In the genomic region with DNA sequence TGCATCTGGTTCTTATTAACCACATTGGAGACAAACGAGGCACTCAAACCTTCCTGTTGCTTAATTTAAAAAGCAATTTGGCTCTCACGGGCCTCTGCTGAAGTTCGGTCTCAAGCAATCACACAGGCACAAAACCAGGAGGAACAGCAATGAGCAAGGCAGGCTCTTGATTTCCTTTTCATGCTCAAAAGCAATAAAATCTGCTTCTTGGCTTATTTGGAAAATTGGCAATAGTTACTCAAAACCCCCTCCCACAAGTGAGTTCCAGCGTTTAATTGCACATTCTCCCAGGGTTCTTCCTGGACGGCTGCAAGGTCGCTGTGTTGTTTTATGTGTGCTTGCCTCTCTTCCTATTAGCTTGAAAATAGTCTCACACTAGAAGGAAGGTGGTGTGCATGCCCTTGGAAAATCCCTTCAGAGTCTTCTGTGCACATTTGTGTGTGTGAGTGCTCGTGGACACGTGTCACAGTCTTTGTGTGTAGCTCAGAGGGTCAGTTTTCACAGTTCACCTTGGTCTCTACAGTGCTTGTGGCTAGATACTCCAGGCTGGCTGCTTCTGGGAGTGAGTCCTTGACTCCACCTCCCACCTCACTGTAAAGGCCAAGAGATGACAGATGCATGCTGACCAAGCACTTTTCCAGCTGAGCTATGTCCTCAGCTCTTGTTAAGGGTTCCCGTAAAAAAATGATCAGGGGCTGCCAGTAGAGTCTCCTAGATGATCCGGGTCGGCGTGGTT, we compare ENCODE assay signal across 10 mouse cellular contexts. TPM values are rescaled to one million over a fixed set of nuclear protein-coding genes. Genes with fewer than 3 reads are reported as not detected.
DNase-seq lines count a peak whose midpoint lies in the region; ATAC-seq and TF ChIP-seq lines count a peak whose summit lies in the region.
"Had no signal": no experiment of that assay in that cellular context is flagged by ENCODE, and none has a peak within 500 bp of the region (broad histone marks: within the 10 kb centered on the region; RNA-seq: fewer than 3 reads in every experiment).

No protein-coding gene starts in this region.

- DNase-seq in kidney, adult 8-10 months, result no peak
- peak; percentile 74 for DNase-seq in NIH3T3 (ENCODE audit: low read depth)
- DNase-seq in adrenal gland, postnatal 36 days, result peak; percentile 46 to 55
- DNase-seq in limb, embryonic 11.5 days (ENCODE audit: low spot score), result peak; percentile 70
- no peak for DNase-seq in spleen, postnatal 14 days (ENCODE audit: low spot score in 2 of 2)
- DNase-seq in hindbrain, postnatal 0 days (ENCODE audit: low spot score), result no peak
- DNase-seq: left cerebral cortex, postnatal 4 days had no signal

- H3K9me3 ChIP-seq in kidney, embryonic 14.5 days (ENCODE audit: control insufficient read depth, low read length), result no peaks in the 10 kb centered on the region
- H3K9me3 ChIP-seq in limb, embryonic 11.5 days (ENCODE audit: control insufficient read depth, low read length), result no peaks in the 10 kb centered on the region
- H3K9me3 ChIP-seq in hindbrain, postnatal 0 days (ENCODE audit: low read length), result no peaks in the 10 kb centered on the region
- H3K9me3 ChIP-seq: hindbrain, embryonic 15.5 days had no signal

- 41% methylated on average over 12 of the region's 12 CpGs for WGBS in kidney, embryonic 14.5 days
- 18% methylated on average over 12 of the region's 12 CpGs for WGBS in limb, embryonic 11.5 days
- 63% methylated on average over 12 of the region's 12 CpGs for WGBS in hindbrain, postnatal 0 days

- ATAC-seq in kidney, embryonic 14.5 days (ENCODE audit: low FRiP score, low TSS enrichment), result no peak; the same call in 1 of the 2 replicates
- ATAC-seq in limb, embryonic 11.5 days (ENCODE audit: insufficient number of reproducible peaks, low FRiP score, low TSS enrichment, low read depth), result peak; percentile 76
- no peak for ATAC-seq in hindbrain, postnatal 0 days

- H3K4me2 ChIP-seq in kidney, embryonic 14.5 days (replicated peaks; ENCODE audit: low read depth, low read length), result no peak overlapping the region
- H3K4me2 ChIP-seq in limb, embryonic 11.5 days (ENCODE audit: low read depth, severe bottlenecking), result peak overlapping the region; percentile 8; the same call in 1 of the 2 replicates
- H3K4me2 ChIP-seq in hindbrain, postnatal 0 days (ENCODE audit: low read depth, low read length), result no peak overlapping the region
- H3K4me2 ChIP-seq: hindbrain, embryonic 15.5 days; midbrain, embryonic 12.5 days had no signal

- no peaks in the 10 kb centered on the region for H3K27me3 ChIP-seq in kidney, embryonic 14.5 days (ENCODE audit: control insufficient read depth, insufficient read depth, low read length)
- H3K27me3 ChIP-seq in limb, embryonic 11.5 days (ENCODE audit: control insufficient read depth, insufficient read depth, low read length), result no peaks in the 10 kb centered on the region
- no peaks in the 10 kb centered on the region for H3K27me3 ChIP-seq in hindbrain, postnatal 0 days (ENCODE audit: insufficient read depth, low read length)
- H3K27me3 ChIP-seq: hindbrain, embryonic 15.5 days; midbrain, embryonic 12.5 days had no signal

- no peak overlapping the region for H3K9ac ChIP-seq in kidney, embryonic 14.5 days (ENCODE audit: low read depth, low read length)
- H3K9ac ChIP-seq in limb, embryonic 11.5 days (ENCODE audit: low read length), result no peak overlapping the region
- H3K9ac ChIP-seq in hindbrain, postnatal 0 days (replicated peaks; ENCODE audit: low read length), result no peak overlapping the region
- H3K9ac ChIP-seq: hindbrain, embryonic 15.5 days; midbrain, embryonic 12.5 days had no signal

- peak overlapping the region; percentile 8; the same call in 1 of the 2 replicates for H3K27ac ChIP-seq in kidney, embryonic 14.5 days (ENCODE audit: low read depth, low read length)
- H3K27ac ChIP-seq in limb, embryonic 11.5 days (replicated peaks; ENCODE audit: low read depth, low read length), result peak overlapping the region; percentile 94
- no peak overlapping the region for H3K27ac ChIP-seq in hindbrain, postnatal 0 days
- H3K27ac ChIP-seq: hindbrain, embryonic 15.5 days; midbrain, embryonic 12.5 days had no signal

- H3K36me3 ChIP-seq in kidney, embryonic 14.5 days (ENCODE audit: control insufficient read depth, insufficient read depth, low read length), result no peaks in the 10 kb centered on the region
- no peaks in the 10 kb centered on the region; the same call in 1 of the 2 replicates for H3K36me3 ChIP-seq in limb, embryonic 11.5 days (ENCODE audit: control insufficient read depth, insufficient read depth, low read length)
- H3K36me3 ChIP-seq in hindbrain, postnatal 0 days (ENCODE audit: insufficient read depth, low read length), result no peaks in the 10 kb centered on the region
- H3K36me3 ChIP-seq: hindbrain, embryonic 15.5 days; midbrain, embryonic 12.5 days had no signal

- TF ChIP-seq CTCF in hindbrain, postnatal 0 days (IDR thresholded peaks at IDR 0.05; ENCODE audit: low read depth), result no peak

- no peak overlapping the region for H3K4me3 ChIP-seq in kidney, embryonic 14.5 days (ENCODE audit: low read length)
- no peak overlapping the region for H3K4me3 ChIP-seq in limb, embryonic 11.5 days (ENCODE audit: low read depth, low read length)
- H3K4me3 ChIP-seq in hindbrain, postnatal 0 days (ENCODE audit: low read length), result no peak overlapping the region
- H3K4me3 ChIP-seq: hindbrain, embryonic 15.5 days; midbrain, embryonic 12.5 days had no signal

- H3K4me1 ChIP-seq in kidney, embryonic 14.5 days (ENCODE audit: control insufficient read depth, insufficient read depth, low read length), result peaks cover 19% of the 10 kb centered on the region
- peaks cover 30% of the 10 kb centered on the region for H3K4me1 ChIP-seq in limb, embryonic 11.5 days (ENCODE audit: control insufficient read depth, insufficient read depth, low read length)
- no peaks in the 10 kb centered on the region for H3K4me1 ChIP-seq in hindbrain, postnatal 0 days (ENCODE audit: insufficient read depth, low read length)
- H3K4me1 ChIP-seq: hindbrain, embryonic 15.5 days; midbrain, embryonic 12.5 days had no signal

RNA-seq across cellular contexts. Expression of gene Nxnl2, which starts 50.8 kb away (rescaled TPM):
- polyA plus RNA-seq in kidney, embryonic 14.5 days (2014; fragmentation: Nextera tagmentation; extraction: Ambion mirVana), result 1.0 and 1.1 TPM in 2 replicates
- total RNA-seq in adrenal gland, postnatal 36 days (2021), result under 1 TPM in 1 of 2 experiments, not detected in 1; 0.30 TPM
- 3.9 and 4.4 TPM in 2 replicates for polyA plus RNA-seq in limb, embryonic 11.5 days (2014; fragmentation: Nextera tagmentation; extraction: Ambion mirVana)
- 3.0 and 3.8 TPM in 2 replicates for total RNA-seq in hindbrain, postnatal 0 days (2014; rRNA removed)
- polyA plus RNA-seq in hindbrain, postnatal 0 days (2015; fragmentation: Nextera tagmentation; extraction: Ambion mirVana), result 7.2 and 8.6 TPM in 2 replicates

Comparison
In these comparisons a context has a peak if more than half of its experiments do, and no peak if none do; other contexts are left out.
1. DNase-seq: peak in NIH3T3 (single experiment), adrenal gland, postnatal 36 days (2 of 2) and limb, embryonic 11.5 days (single experiment); none in kidney, adult 8-10 months (0 of 2), spleen, postnatal 14 days (0 of 2) and hindbrain, postnatal 0 days (single experiment).